Mouse (Mus musculus) erythroblast, embryonic 14.5 days (primary cell): ENCODE data around the gene Zc3hc1. TPM values are rescaled to one million over a fixed set of nuclear protein-coding genes. Genes with fewer than 3 reads are reported as not detected.

Experiments used
- H3K27me3 ChIP-seq: 2 replicates; pipeline ENCODE4 v1.6.1; 2012; ENCODE audit warnings: inconsistent platforms; ENCODE audit not compliant: control insufficient read depth
- H3K36me3 ChIP-seq: 2 replicates; pipeline ENCODE4 v1.6.1; 2012; ENCODE audit warnings: mild to moderate bottlenecking, inconsistent platforms; ENCODE audit not compliant: control insufficient read depth
- H3K4me1 ChIP-seq: 2 replicates; pipeline ENCODE4 v1.6.1; 2012; ENCODE audit warnings: inconsistent platforms; ENCODE audit not compliant: control insufficient read depth
- H3K4me3 ChIP-seq: replicated peaks from 2 replicates; pipeline ENCODE3; 2012; ENCODE audit warnings: moderate library complexity, mild to moderate bottlenecking, inconsistent platforms
- H3K9me3 ChIP-seq: 2 replicates; pipeline ENCODE4 v1.6.1; 2012; ENCODE audit warnings: low read length, inconsistent platforms, mixed read lengths; ENCODE audit not compliant: control insufficient read depth
- GATA1 ChIP-seq: IDR thresholded peaks from 2 replicates; pipeline ENCODE4 v1.6.1; 2012; ENCODE audit warnings: low read length, inconsistent platforms, mixed read lengths
- TAL1 ChIP-seq: IDR thresholded peaks from 3 replicates; pipeline ENCODE4 v1.6.1; 2012; ENCODE audit warnings: low read length, inconsistent platforms, mixed read lengths
- polyA plus RNA-seq: library from polyadenylated mRNA; stranded (reverse); fragments of >175 nt; gene quantifications from 2 replicates; pipeline ENCODE4 v1.2.3, GENCODE M21; 2012

Zc3hc1 gene
- polyA plus RNA-seq, 1 experiment = 1.1 TPM

DNA sequence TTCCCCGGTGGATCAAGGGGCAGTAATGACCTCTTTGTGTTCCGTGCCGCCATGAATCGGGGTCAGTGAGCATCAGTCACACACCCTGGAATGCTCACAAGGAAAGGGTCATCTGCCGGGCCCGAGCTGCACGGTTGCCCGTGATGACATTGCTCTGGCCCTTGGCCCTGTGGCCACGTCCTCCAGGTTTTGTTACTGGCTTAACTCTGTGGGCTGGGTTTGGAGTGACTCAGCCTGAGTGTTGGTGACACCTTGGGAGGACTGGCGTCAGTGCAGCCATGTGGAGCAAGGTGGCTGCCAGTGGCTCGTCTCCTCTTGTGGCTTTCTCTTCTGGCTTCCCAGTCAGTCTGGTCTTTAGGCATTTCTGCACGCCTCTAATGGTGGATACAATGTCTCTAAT is 34.1 kb downstream of the Zc3hc1 start:
- peaks cover 22% of the 10 kb centered on the region for H3K4me1 ChIP-seq
- H3K36me3 ChIP-seq = no peaks in the 10 kb centered on the region
- H3K9me3 ChIP-seq = no peaks in the 10 kb centered on the region
- no peak overlapping the region for H3K4me3 ChIP-seq
- TF ChIP-seq GATA1 (no peak), TAL1 (no peak)
- no peaks in the 10 kb centered on the region for H3K27me3 ChIP-seq

- no peak overlapping the region for H3K4me3 ChIP-seq
- no peaks in the 10 kb centered on the region for H3K36me3 ChIP-seq
- TF ChIP-seq TAL1 (no peak), GATA1 (no peak)
- H3K4me1 ChIP-seq = peaks cover 22% of the 10 kb centered on the region
- no peaks in the 10 kb centered on the region for H3K27me3 ChIP-seq
- no peaks in the 10 kb centered on the region for H3K9me3 ChIP-seq
Observed at GRCm38 (mm10) chr6:30356161-30356560, 34.7 kb downstream of the Zc3hc1 start.

DNA sequence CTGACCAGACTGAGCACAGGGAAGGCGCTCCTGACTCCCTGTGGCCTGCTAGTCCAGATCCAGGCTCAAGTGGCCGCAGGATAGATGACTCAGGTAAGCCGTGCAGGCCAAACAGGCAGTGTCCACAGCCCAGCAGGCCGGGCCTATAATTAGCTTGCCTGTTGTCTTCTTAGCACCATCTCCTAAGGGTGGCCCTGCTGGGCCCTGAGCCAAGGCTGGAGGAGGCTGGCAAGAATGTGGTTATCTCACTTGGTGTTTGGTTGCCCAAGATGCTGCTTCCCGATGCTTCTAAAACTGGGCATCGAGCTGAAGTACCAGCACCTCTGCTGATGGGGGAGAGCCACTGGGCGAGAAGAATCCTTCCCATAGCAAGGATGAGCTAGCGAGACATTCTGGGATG is 35.1 kb downstream of the Zc3hc1 start:
- Histone ChIP-seq H3K4me3 (no peak overlapping the region), H3K4me1 (peaks cover 22% of the 10 kb centered on the region), H3K27me3 (no peaks in the 10 kb centered on the region), H3K9me3 (no peaks in the 10 kb centered on the region), H3K36me3 (no peaks in the 10 kb centered on the region)
- TF ChIP-seq GATA1 (no peak), TAL1 (no peak)

DNA sequence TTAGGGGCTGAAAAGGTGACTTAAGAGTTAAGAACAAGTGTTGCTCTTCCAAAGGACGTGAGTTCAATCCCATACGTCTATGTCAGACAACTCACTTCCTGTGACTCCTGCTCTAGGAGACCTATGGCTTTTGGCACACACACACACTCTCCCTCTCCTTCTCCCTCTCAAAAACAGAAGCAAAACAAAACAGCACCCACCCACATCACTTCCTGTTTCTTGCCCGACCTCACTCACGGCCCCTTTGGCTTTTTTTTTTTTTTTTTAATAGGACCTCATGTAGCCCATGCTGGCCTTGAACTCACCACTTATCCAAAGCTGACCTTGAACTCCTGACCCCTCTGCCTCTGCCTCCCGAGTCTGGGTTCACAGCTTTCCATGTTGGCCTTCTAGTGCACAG is 36.1 kb downstream of the Zc3hc1 start:
- no peaks in the 10 kb centered on the region for H3K27me3 ChIP-seq
- peaks cover 22% of the 10 kb centered on the region for H3K4me1 ChIP-seq
- H3K9me3 ChIP-seq = no peaks in the 10 kb centered on the region
- no peak overlapping the region for H3K4me3 ChIP-seq
- no peak for TF ChIP-seq GATA1
- TF ChIP-seq TAL1 = no peak
- no peaks in the 10 kb centered on the region for H3K36me3 ChIP-seq

DNA sequence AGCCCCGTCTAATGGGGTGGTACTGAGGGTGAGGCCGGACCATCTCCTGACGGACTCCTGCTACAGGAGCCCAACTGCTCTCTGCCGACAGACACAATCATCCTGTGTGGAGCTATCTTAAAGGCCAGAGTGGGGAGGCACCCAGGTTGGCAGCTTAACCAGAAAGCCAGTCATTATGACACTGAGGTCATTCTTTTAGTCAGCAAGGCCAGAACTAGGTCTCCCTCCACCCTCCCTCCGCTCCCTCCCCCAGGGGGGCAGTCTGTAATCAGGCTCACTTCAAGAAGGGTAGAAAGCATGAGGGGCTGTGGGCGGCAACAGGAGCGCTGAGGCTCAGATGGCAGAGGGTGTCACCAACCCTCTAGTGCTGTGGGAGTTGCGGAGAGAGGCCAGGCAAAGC is 37.2 kb downstream of the Zc3hc1 start:
- Histone ChIP-seq H3K4me1 (peaks cover 22% of the 10 kb centered on the region), H3K9me3 (no peaks in the 10 kb centered on the region), H3K27me3 (no peaks in the 10 kb centered on the region), H3K4me3 (no peak overlapping the region), H3K36me3 (no peaks in the 10 kb centered on the region)
- no peak for TF ChIP-seq GATA1
- no peak for TF ChIP-seq TAL1

DNA sequence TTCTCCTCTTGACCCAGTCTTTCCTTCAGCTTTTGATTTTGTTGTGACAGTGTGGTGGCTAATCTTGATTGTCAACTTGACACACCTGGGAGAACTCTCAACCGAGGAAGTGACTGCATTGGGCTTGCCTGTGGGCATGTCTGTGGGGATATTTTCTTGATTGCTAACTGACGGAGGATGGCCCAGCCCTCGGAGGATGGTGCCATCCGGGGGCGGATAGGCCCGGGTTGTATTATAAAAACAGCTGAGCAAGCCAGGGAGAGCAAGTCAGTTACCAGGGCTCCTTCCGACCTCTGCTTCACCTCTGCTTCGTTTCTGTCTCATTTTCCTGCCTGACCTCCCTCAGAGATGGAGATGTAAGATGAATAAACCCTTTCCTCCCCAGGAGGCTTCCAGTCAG is 38.1 kb downstream of the Zc3hc1 start:
- H3K36me3 ChIP-seq = no peaks in the 10 kb centered on the region
- peaks cover 21% of the 10 kb centered on the region for H3K4me1 ChIP-seq
- H3K4me3 ChIP-seq = no peak overlapping the region

DNA sequence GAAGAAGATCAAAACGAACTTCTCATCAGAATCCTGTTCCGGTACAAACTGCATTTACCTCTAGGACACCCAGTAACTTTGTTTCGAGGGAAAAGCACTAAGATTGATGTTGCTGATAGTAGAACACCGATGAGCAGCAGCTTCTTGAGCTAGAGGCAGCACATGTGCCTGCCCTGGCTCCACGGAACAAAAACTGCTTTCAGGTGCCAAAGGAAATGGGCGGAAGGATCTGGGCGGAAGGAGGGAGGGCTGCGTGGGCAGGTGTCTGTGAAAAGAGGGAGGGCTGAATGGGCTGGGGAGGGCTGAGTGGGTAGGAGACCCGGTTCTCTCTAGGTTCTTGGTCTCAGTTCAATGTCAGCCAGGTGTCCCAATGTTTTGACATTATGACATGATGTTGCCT is 39.5 kb downstream of the Zc3hc1 start:
- Histone ChIP-seq H3K9me3 (no peaks in the 10 kb centered on the region), H3K36me3 (no peaks in the 10 kb centered on the region), H3K4me1 (peaks cover 11% of the 10 kb centered on the region), H3K27me3 (no peaks in the 10 kb centered on the region), H3K4me3 (no peak overlapping the region)
- TF ChIP-seq GATA1 (no peak), TAL1 (no peak)

More for the DNA sequence above, 38.1 kb downstream of the Zc3hc1 start:
- Histone ChIP-seq H3K27me3 (no peaks in the 10 kb centered on the region), H3K9me3 (no peaks in the 10 kb centered on the region)
- TF ChIP-seq GATA1 = no peak
- TF ChIP-seq TAL1 = no peak

DNA sequence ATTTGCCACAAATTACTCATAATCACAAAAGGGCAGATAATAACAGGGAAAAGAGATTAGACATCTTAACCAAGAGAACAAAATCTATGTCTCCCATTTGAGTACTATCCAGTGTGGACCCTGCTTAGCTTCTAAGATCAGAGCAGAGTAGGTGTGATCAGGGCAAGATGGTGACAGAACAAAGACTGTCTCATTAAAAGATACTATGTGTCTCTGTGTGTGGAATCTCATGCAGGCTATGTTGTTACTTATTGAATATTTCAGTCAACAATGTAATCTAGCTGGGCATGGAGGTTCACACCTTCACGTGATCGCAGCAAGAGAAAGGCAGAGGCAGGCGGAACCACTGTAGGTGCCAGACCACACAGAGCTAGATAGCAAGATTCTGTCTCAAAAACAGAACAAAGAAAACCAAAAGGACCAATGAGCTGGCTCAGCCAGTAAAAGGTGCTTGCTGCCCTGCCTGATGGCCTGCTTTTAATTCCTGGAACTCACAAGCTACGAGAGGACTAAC is 43.5 kb downstream of the Zc3hc1 start:
- no peaks in the 10 kb centered on the region for H3K27me3 ChIP-seq
- no peak overlapping the region for H3K4me3 ChIP-seq
- H3K9me3 ChIP-seq = no peaks in the 10 kb centered on the region
- no peaks in the 10 kb centered on the region for H3K4me1 ChIP-seq
- H3K36me3 ChIP-seq = no peaks in the 10 kb centered on the region
- TF ChIP-seq GATA1 = no peak

- Histone ChIP-seq H3K27me3 (no peaks in the 10 kb centered on the region), H3K4me1 (no peaks in the 10 kb centered on the region), H3K4me3 (no peak overlapping the region), H3K36me3 (no peaks in the 10 kb centered on the region), H3K9me3 (no peaks in the 10 kb centered on the region)
- no peak for TF ChIP-seq TAL1
- TF ChIP-seq GATA1 = no peak
Observed at GRCm38 (mm10) chr6:30346737-30347136, 44.1 kb downstream of the Zc3hc1 start.

GRCm38 (mm10) chr6:30344032-30344431 is 46.8 kb downstream of the Zc3hc1 start:
- Histone ChIP-seq H3K4me1 (peaks cover 2% of the 10 kb centered on the region; the same call in 1 of the 2 replicates), H3K36me3 (no peaks in the 10 kb centered on the region)
- TF ChIP-seq GATA1 (no peak), TAL1 (no peak)

More at GRCm38 (mm10) chr6:30344032-30344431, 46.8 kb downstream of the Zc3hc1 start:
- H3K4me3 ChIP-seq = no peak overlapping the region
- no peaks in the 10 kb centered on the region for H3K9me3 ChIP-seq
- no peaks in the 10 kb centered on the region for H3K27me3 ChIP-seq
